Mouse (Mus musculus): ENCODE measurements at regions not wholly inside any gene's neighbourhood (a gene's known extent, or its start where the extent isn't known, plus 50 kb on each side); places are given as distances from the start of the nearest gene placed in this dataset.

- no peak for DNase-seq
Observed at GRCm38 (mm10) chr3:125155319-125155718, 248.6 kb upstream of the Ndst4 start.

- DNase-seq: no peak
Observed at GRCm38 (mm10) chr3:125159763-125160162, 244.1 kb upstream of the Ndst4 start.

GRCm38 (mm10) chr3:125190571-125190970 is 213.3 kb upstream of the Ndst4 start:
- DNase-seq: no peak

GRCm38 (mm10) chr3:125220913-125221312 is 183.0 kb upstream of the Ndst4 start:
- DNase-seq: no peak

GRCm38 (mm10) chr3:125251124-125251523 is 152.8 kb upstream of the Ndst4 start:
- DNase-seq: no peak

- no peak for DNase-seq
Observed at GRCm38 (mm10) chr3:125260909-125261308, 143.0 kb upstream of the Ndst4 start.

- DNase-seq: peak; percentile 62
Observed at GRCm38 (mm10) chr3:125270695-125271094, 133.2 kb upstream of the Ndst4 start.

- DNase-seq: no peak
Observed at GRCm38 (mm10) chr3:125271215-125271614, 132.7 kb upstream of the Ndst4 start.

GRCm38 (mm10) chr3:125278605-125279004 is 125.3 kb upstream of the Ndst4 start:
- DNase-seq: no peak

GRCm38 (mm10) chr3:125279007-125279406 is 124.9 kb upstream of the Ndst4 start:
- no peak for DNase-seq

GRCm38 (mm10) chr3:125279610-125280009 is 124.3 kb upstream of the Ndst4 start:
- no peak for DNase-seq

GRCm38 (mm10) chr3:125288598-125288997 is 115.3 kb upstream of the Ndst4 start:
- no peak for DNase-seq

- DNase-seq: no peak
Observed at GRCm38 (mm10) chr3:125289355-125289933, 114.4 kb upstream of the Ndst4 start.

GRCm38 (mm10) chr3:125306675-125307074 is 97.2 kb upstream of the Ndst4 start:
- DNase-seq: peak; percentile 7

GRCm38 (mm10) chr3:125327079-125327478 is 76.8 kb upstream of the Ndst4 start:
- no peak for DNase-seq

- DNase-seq: no peak
Observed at GRCm38 (mm10) chr3:125337423-125337822, 66.5 kb upstream of the Ndst4 start.

- no peak for DNase-seq
Observed at GRCm38 (mm10) chr3:125338178-125338692, 65.6 kb upstream of the Ndst4 start.
